Mouse (Mus musculus): ENCODE measurements around the gene Map3k5. TPM values are rescaled to one million over a fixed set of nuclear protein-coding genes. Genes with fewer than 3 reads are reported as not detected.

Gene Map3k5
- polyA plus RNA-seq, 1 experiment: 2.2 TPM

DNA sequence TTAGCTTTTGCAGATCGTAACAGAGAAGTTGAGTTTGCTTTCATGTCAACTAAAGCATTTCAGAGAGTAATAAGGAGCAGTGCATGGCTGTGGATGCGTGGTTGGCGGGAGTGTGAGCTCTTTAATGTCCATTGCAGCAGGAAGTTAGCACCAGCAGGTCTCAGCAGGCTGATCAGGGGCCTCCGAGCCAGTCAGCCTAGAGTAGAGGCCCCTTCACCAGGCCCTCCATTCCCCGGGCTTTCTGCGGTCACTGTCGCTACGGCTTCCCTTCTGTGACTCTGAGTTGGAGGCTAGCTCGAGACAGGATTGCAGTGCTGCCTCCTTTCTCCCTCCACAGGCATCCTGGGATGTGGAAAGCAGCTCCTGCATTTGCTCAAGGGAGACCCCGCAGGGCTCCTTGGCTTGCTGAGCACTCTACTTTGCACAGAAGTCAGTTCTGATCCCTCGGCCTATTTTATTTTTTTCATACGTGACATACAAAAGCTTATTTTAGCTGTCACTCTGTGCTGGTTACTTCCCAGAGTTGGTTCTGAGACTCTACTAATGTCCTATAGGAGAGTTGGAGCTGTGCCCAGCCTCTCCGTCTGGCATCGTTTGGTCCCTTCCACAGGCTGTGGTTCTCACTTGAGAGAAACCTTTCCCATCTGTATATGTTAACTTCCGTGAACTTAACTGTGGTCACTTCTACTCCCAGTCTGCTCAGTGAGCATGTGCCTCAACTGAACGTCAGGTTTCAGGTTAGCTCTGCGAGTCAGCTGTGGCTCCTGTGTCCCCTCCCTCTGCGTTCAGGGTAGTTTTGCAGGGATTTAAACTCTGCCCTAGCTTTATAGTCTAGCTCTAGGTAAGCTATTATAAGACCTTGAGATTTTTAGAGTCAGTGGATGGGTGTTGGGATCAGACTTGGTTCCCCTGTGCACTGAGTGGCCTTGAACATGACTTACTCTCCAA is 178.0 kb downstream of the Map3k5 start:
- Histone ChIP-seq H3K36me3 (ENCODE audit: control insufficient read depth, insufficient read depth, low read length) (peaks cover 12% of the 10 kb centered on the region), H3K4me1 (ENCODE audit: control insufficient read depth, insufficient read depth, insufficient read length, low read length) (no peaks in the 10 kb centered on the region), H3K27me3 (ENCODE audit: control insufficient read depth, insufficient read depth, low read length) (no peaks in the 10 kb centered on the region), H3K4me3 (ENCODE audit: low read depth, low read length) (no peak overlapping the region), H3K27ac (ENCODE audit: insufficient read depth, low read depth, low read length) (no peak overlapping the region)
- 89% methylated on average over 18 of the region's 18 CpGs for WGBS
- TF ChIP-seq CTCF (IDR thresholded peaks at IDR 0.05; ENCODE audit: extremely low read depth, insufficient read length, insufficient replicate concordance, low read depth, low read length) (no peak), POLR2A (IDR thresholded peaks at IDR 0.05; ENCODE audit: low read depth, low read length) (no peak)

DNA sequence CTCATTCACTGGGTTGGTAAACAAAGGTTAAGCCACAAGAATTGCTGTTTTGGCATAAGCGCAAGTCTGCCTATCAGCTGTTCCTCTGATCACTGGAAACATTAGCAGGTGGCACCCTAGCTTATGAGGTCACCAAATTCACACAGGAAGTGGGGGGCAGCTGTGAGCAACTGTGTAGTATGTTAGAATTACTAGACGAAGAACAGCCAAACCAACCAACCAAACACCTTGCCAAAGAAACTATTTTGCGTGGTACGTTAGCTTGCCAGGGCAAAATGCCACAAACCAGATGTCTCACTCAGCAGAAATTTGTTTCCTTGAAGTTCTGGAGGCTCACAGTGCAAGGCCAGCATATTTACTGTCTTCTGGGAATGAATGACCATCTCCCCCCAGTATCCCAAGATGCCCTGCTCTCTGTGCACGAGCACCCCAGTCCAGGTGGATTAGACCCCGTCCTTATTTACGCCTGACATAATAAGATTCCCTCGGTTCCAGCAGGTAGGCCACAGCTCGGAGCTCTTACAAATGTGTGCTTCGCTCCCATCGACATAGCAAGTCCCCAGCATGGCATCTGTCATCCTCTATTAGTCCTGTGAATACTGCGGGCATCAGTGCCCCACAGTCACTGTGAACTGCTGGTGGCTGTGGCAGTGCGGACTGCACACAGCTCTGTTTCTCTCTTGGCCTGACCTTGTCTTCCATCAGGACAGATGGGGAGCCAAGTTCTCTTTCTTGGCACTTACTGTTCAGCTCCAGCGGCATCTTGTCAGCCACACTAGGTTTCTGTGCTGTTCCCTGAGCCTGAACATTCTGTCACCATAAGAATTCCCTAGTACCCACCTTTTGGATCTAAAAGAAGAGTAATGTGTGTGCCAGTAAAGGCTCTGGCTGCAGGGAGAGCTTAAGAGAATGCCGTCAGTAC is 185.5 kb downstream of the Map3k5 start:
- Histone ChIP-seq H3K4me3 (ENCODE audit: low read depth, low read length) (no peak overlapping the region), H3K36me3 (ENCODE audit: control insufficient read depth, insufficient read depth, low read length) (peaks cover 8% of the 10 kb centered on the region), H3K27ac (ENCODE audit: insufficient read depth, low read depth, low read length) (no peak overlapping the region), H3K4me1 (ENCODE audit: control insufficient read depth, insufficient read depth, insufficient read length, low read length) (no peaks in the 10 kb centered on the region), H3K27me3 (ENCODE audit: control insufficient read depth, insufficient read depth, low read length) (no peaks in the 10 kb centered on the region)
- TF ChIP-seq POLR2A (IDR thresholded peaks at IDR 0.05; ENCODE audit: low read depth, low read length) (no peak), CTCF (IDR thresholded peaks at IDR 0.05; ENCODE audit: extremely low read depth, insufficient read length, insufficient replicate concordance, low read depth, low read length) (no peak)
- 89% methylated on average over 15 of the region's 15 CpGs for WGBS

DNA sequence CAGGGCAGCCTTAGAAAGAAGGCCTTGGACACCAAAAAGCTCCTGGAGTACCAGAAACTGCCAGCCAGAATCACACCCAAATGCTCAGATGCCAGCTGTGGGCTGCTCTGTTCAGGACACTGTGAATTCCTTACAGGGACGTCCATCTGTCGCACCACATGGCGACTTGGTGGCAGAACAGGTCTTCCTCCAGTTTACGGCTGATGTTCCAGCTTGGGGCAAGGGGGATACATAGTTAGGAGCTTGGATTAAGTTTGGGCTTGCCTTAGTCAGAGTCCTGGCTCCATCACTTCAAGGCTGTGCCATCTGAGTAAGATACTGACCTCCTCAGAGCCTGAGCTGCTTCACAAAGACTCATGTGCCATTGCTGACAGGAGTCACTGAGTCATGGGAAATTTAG is 187.7 kb downstream of the Map3k5 start:
- 96% methylated on average over 4 of the region's 4 CpGs for WGBS
- no peak for TF ChIP-seq POLR2A (IDR thresholded peaks at IDR 0.05; ENCODE audit: low read depth, low read length)
- TF ChIP-seq CTCF (IDR thresholded peaks at IDR 0.05; ENCODE audit: extremely low read depth, insufficient read length, insufficient replicate concordance, low read depth, low read length): no peak
- Histone ChIP-seq H3K27ac (ENCODE audit: insufficient read depth, low read depth, low read length) (no peak overlapping the region), H3K4me3 (ENCODE audit: low read depth, low read length) (no peak overlapping the region), H3K36me3 (ENCODE audit: control insufficient read depth, insufficient read depth, low read length) (peaks cover 8% of the 10 kb centered on the region), H3K27me3 (ENCODE audit: control insufficient read depth, insufficient read depth, low read length) (no peaks in the 10 kb centered on the region), H3K4me1 (ENCODE audit: control insufficient read depth, insufficient read depth, insufficient read length, low read length) (no peaks in the 10 kb centered on the region)

DNA sequence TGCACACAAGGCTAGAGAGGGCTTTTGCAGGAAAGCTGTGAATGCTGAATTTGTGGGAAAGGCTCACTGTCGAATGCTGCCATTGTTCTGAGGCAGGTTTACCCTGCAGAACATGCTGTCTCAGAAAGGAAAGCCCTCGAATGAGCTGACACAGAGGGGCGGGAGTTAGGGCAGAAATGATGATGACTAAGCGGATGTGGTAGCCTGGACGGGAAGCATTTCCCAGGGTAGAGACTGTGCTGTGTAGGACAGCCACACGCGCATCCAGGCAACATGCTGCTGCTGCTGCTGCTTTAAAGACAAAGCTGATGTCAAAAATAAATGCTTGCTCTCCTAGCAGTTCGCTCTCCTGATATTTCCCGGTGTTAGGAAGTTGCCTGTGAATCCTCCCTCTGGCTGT is 189.1 kb downstream of the Map3k5 start:
- Histone ChIP-seq H3K36me3 (ENCODE audit: control insufficient read depth, insufficient read depth, low read length) (peaks cover 4% of the 10 kb centered on the region), H3K4me1 (ENCODE audit: control insufficient read depth, insufficient read depth, insufficient read length, low read length) (no peaks in the 10 kb centered on the region; the same call in 1 of the 2 replicates), H3K27ac (ENCODE audit: insufficient read depth, low read depth, low read length) (no peak overlapping the region), H3K27me3 (ENCODE audit: control insufficient read depth, insufficient read depth, low read length) (no peaks in the 10 kb centered on the region), H3K4me3 (ENCODE audit: low read depth, low read length) (no peak overlapping the region)
- WGBS: 57% methylated on average over 9 of the region's 9 CpGs
- TF ChIP-seq POLR2A (IDR thresholded peaks at IDR 0.05; ENCODE audit: low read depth, low read length): no peak
- TF ChIP-seq CTCF (IDR thresholded peaks at IDR 0.05; ENCODE audit: extremely low read depth, insufficient read length, insufficient replicate concordance, low read depth, low read length): no peak

DNA sequence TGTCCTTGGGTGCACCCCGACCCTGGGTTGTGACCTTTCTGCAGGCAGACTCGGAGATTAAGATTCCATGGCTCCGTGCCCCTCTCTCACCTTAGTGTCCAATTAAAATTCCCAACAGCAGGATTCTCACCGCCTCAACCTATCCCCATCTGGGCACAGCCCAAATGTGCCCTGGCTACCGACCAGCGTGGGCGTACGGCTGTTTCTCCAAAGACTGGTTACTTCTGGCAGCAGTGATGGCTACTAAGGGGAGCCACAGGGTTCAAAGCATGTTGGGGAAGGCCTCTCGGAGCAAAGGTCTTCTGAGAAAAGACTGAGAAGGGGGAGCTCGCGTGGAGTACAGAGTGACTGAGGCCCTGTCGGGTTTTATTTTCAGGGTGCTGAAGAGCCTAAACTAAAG is 190.3 kb downstream of the Map3k5 start:
- WGBS: 90% methylated on average over 12 of the region's 12 CpGs
- Histone ChIP-seq H3K36me3 (ENCODE audit: control insufficient read depth, insufficient read depth, low read length) (peaks cover 4% of the 10 kb centered on the region; the same call in 1 of the 2 replicates), H3K4me3 (ENCODE audit: low read depth, low read length) (no peak overlapping the region), H3K27ac (ENCODE audit: insufficient read depth, low read depth, low read length) (no peak overlapping the region), H3K4me1 (ENCODE audit: control insufficient read depth, insufficient read depth, insufficient read length, low read length) (no peaks in the 10 kb centered on the region; the same call in 1 of the 2 replicates), H3K27me3 (ENCODE audit: control insufficient read depth, insufficient read depth, low read length) (no peaks in the 10 kb centered on the region)
- TF ChIP-seq CTCF (IDR thresholded peaks at IDR 0.05; ENCODE audit: extremely low read depth, insufficient read length, insufficient replicate concordance, low read depth, low read length): no peak
- TF ChIP-seq POLR2A (IDR thresholded peaks at IDR 0.05; ENCODE audit: low read depth, low read length): no peak

DNA sequence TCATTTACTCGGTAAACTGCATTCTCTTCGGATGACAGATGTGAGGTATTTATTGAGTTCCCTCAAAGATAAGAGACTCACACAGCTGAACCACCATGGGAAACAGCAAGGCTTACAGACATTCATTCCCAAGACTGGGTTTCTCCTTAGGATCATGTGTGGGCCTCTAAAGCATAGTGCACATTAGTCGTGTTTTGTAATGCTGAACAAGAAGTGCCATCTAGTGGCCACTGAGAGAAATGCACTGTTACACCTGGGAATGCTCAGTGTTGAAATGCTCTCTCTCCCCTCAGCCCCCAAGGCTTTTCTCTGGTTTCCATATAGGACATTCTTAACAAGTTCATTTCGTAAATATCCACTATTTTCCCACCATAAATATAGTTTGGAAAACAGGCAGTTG is 191.0 kb downstream of the Map3k5 start:
- no peak for TF ChIP-seq CTCF (IDR thresholded peaks at IDR 0.05; ENCODE audit: extremely low read depth, insufficient read length, insufficient replicate concordance, low read depth, low read length)
- TF ChIP-seq POLR2A (IDR thresholded peaks at IDR 0.05; ENCODE audit: low read depth, low read length): no peak
- no peaks in the 10 kb centered on the region; the same call in 1 of the 2 replicates for H3K36me3 ChIP-seq (ENCODE audit: control insufficient read depth, insufficient read depth, low read length)
- 36% methylated on average over 4 of the region's 4 CpGs for WGBS
- no peaks in the 10 kb centered on the region for H3K27me3 ChIP-seq (ENCODE audit: control insufficient read depth, insufficient read depth, low read length)
- H3K4me1 ChIP-seq (ENCODE audit: control insufficient read depth, insufficient read depth, insufficient read length, low read length): no peaks in the 10 kb centered on the region; the same call in 1 of the 2 replicates
- H3K4me3 ChIP-seq (ENCODE audit: low read depth, low read length): no peak overlapping the region
- no peak overlapping the region for H3K27ac ChIP-seq (ENCODE audit: insufficient read depth, low read depth, low read length)
